Mouse (Mus musculus): ENCODE measurements around the gene Bhlha15. TPM values are rescaled to one million over a fixed set of nuclear protein-coding genes. Genes with fewer than 3 reads are reported as not detected.

Gene Bhlha15
- total RNA-seq, 2 experiments from 2014 or later: 0.35 to 0.43 TPM

DNA sequence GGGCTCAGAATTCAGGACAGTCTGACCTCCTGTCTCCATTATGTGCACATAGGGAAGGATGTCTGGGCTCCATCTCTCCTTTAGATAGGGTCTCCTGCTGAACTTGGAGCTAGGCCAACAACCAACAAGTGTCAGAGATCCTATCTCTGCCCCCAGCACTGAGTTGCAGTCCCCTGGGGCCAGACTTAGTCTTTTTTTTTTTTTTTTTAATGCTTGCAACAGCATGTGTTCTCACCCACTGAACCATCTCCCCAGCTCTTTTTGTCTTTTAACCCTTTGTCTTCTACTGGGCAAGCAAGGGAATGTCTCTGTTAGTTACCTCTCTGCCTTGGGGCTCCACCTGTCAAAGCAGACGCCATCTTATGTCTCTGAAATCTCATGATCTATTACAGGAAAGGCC, 48.9 kb downstream of the Bhlha15 start:
- Histone ChIP-seq H3K27ac (no peak overlapping the region), H3K4me3 (no peak overlapping the region)
- intact Hi-C loops (cut with DNase I): no loop called here
- TF ChIP-seq CTCF (IDR thresholded peaks at IDR 0.05): no peak
- DNase-seq (ENCODE audit: extremely low spot score in 1 of 2, low spot score in 2 of 2): no peak

Other genes with a start within 250 kb of the Bhlha15 start
- 10 to 100 TPM; 40.9 to 43.0 TPM for gene Ccz1, start 175.4 kb upstream of the Bhlha15 start, total RNA-seq (2021)
- gene Ocm, start 163.6 kb upstream of the Bhlha15 start, total RNA-seq (2021): 1 to 10 TPM; 1.1 to 2.2 TPM
- gene Lmtk2, start 89.8 kb upstream of the Bhlha15 start, total RNA-seq (2021): 100 to 1,000 TPM; 171 to 173 TPM
- gene Tecpr1, start 33.3 kb downstream of the Bhlha15 start, total RNA-seq (2021): 100 to 1,000 TPM in 1 of 2 experiments, 10 to 100 TPM in 1; 95.3 to 103 TPM
- gene Bri3, start 54.2 kb downstream of the Bhlha15 start, total RNA-seq (2021): 10 to 100 TPM; 65.5 to 72.7 TPM
- under 1 TPM; 0.35 to 0.41 TPM for gene Baiap2l1, start 167.8 kb downstream of the Bhlha15 start, total RNA-seq (2021)

Data from left cerebral cortex, adult 2 months (tissue).